Mouse (Mus musculus): Measurements from ENCODE around the gene Castor1.
"Not testable (repeated sequence)": the region's sequence is repeated elsewhere in the genome, so short reads cannot be mapped to it uniquely, and the experiment has no call there.

Gene Castor1

DNA sequence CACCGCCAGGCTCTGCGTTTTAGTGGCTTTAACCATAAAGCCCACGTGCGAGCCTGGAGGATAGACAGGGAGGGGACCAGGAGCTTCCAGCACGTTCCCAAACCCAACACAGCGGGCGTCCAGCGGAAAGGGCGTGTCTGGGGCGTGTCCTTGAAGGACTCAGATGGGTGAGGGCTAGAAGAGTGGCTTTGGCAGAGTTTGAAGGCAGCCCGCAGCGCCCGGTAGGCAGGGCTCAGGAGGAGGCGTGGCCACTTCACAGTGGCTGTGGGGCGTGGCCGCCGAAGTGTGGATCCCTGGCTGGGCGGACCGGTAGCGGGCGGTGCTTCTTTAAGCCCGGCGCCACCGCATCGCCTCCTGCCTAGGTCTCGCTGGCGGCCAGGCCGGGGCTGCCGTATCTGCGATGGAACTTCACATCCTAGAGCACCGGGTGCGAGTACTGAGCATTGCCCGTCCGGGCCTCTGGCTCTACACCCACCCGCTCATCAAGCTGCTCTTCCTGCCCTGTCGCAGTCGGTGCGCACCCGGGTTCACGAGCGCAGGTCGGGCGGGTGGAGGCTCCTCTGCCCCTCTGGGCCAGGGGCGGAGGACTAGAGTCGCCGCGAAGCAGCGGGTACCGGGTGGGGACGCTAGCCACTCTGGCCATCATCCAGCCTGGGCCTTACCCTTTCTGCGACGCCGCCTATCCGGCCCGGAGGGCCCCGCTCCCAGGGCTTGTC, at the start of gene Castor1:
Castor1 (plus strand) TSS at position 312 of the 716 bp plus-strand sequence.
- DNase-seq, result peak; percentile 81

DNA sequence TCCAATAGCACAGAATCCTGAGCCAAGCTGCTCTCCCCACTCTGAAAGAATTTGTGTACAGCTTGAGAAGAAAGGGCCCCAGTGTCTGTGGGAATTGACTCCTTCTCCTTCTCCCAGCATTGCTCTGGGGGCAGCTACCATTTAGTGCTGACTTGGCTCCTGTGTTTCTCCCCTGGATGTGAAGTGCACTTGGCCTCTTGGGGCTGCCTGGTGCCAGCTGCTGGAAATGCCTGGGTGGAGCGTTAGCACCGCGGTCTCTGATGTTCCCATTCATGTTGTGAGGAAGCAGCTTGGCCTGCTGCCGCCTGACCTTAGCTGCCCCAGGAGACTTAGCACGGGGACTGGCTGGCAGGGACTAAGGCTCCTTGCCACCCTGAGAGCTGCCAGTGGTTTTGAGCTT, 43.4 kb upstream of the Castor1 start:
- peak; percentile 72 for DNase-seq

DNA sequence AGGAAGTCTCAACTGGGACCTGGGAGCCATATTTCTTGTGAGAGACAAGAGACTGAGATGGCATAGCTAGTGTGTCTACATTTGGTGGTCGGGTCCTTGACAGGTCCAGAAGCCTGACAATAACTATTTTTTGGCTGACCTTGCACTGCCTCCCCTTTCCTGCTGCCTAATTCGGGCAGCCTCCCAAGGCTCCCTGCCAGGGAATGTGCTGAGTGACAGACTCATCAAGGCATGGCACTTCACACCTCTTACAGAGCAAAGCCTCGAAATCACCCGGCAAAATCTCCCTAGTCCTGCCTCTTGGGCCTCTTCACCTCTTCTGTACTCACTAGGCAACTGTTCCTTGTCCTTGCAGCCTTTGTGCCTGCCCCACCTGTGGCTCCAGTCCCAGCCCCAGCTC, 40.3 kb upstream of the Castor1 start:
- no peak for DNase-seq

DNA sequence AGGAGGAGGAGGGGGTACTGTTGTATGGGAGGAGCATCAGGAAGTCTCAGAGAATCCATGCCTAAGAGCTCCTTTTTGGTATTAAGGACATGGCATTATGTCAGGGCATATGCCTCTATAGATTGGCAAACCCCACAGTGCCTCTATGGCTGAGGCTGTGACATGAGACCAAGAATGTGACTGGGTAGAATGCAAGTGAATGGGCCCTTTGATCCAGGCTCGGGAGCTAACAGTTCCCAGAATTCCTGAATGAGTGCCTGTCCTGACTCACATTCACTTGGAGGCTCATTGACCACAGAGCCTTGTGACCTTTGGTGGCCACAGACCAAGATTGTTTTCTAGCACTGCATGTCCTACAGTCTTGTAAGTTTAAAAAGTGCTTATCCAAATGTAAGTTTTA, 36.0 kb upstream of the Castor1 start:
- DNase-seq, result peak; percentile 38

DNA sequence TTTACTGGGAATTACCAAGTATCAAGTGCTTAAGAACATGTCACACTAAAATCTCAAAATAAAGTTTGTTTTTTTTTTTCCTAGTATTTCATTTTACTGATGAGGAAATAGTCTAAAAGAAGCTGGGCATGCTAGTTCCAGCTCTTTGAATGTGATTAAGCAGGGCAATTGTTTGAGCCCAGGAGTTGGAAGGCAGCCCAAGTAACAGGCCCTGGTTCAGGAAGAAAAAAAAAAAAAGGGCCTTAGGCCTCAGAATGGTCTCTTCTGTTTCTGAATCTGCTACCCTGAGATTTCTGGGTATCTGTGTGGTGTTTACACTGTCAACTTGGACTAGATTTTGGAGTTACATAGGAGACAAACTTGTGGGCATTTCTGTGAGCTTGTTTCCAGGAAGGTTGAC, 34.5 kb upstream of the Castor1 start:
- no peak for DNase-seq

DNA sequence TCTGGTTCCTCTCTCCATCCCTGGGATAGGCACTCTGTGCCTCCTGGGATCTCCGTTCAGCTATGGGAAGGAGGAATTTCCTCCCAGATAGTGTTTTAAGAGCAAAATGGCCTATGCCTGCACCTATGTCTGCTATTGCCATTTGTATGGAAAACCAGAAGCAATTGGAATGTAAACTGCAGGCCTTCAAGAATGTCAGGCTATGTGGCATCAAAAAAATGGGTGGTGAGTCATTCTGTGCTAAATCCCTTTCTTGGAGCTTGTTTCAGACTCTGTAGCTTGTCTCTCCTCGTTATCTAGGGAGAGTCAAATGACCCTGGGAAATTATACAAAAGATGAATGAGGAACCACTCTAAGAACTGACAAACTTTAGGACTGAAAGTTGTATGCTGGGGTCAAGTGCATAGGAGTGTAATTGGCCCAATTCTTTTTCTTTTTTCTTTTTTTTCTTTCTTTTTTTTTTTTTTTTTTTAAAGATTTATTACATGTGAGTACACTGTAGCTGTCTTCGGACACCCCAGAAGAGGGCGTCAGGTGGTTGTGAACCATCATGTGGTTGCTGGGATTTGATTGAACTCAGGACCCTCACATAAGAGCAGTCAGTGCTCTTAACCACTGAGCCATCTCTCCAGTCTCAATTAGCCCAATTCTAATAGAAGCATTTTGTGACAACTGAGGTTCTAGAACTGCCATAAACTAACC, 33.6 kb upstream of the Castor1 start:
- no peak for DNase-seq

DNA sequence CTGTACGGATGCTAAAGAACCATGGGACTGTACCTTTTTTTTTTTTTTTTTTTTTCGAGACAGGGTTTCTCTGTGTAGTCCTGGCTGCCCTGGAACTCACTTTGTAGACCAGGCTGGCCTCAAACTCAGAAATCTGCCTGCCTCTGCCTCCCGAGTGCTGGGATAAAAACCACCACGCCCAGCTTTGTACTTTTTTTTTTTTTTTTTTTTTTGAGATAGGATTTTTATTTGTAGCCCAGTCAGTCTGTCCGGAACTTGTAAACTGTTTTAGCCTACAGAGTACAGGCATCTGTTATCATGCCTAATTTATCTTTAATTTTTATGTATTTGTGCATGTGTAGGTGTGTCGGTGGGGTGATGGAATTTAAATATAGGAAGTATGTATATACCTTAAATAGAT, 32.5 kb upstream of the Castor1 start:
- DNase-seq, result not testable (repeated sequence)

DNA sequence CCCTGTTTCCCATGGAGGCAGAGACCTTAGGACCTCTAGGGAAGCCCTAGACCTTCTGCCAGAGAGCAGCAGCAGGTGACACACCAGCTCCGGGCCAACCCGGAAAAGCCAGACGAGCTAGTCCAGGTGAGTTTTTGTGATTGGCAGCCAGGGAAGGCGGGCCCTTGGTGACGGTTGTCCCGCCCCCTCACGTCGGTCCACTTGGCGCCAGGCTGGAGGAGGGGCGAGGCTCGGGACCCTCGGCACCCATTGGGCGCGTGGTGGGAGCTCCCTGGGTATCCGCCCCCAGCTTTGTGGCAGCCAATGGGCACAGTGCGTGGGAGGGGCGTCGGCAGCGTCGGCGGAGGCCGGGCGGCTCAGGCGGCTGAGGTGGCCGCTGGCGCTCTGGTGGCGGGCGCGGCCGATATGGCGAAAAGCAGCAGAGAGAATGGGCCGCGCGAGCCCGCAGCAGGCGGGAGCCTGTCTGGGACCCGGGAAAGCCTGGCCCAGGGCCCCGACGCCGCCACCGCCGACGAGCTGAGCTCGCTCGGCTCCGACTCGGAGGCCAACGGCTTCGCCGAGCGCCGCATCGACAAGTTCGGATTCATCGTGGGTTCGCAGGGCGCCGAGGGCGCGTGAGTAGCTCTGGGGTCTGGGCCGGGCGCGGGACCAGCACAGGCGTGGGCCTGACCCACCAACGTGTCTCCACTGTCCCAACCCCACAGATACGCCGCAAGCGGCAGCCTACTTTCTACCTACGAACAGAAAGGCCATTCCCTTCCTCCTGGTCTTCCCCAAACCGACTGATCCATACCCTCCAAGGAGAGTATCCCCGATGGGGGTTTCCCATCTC, 31.3 kb upstream of the Castor1 start, which contains the start of gene Tbc1d10a:
Tbc1d10a (plus strand) TSS at position 304 of the 832 bp plus-strand sequence.
- DNase-seq, result peak; percentile 99

DNA sequence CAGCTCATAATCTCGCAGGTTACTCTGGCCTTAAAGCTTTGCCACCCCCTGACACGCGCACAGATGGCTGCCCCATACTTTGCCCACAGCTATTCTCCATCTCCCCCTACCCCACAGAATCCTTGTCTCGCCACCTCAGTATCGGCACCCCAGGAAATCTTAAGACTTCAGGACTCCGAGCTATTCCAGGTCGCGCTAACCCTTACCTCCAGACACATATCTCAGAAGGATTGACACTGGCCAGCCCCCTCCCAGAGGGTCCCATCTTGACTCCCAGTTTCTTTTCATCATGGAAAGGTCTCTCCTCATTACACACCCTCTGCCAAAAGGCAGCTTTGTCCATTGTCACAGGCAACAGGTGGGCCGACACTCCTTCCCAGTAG, 30.7 kb upstream of the Castor1 start:
- no peak for DNase-seq

DNA sequence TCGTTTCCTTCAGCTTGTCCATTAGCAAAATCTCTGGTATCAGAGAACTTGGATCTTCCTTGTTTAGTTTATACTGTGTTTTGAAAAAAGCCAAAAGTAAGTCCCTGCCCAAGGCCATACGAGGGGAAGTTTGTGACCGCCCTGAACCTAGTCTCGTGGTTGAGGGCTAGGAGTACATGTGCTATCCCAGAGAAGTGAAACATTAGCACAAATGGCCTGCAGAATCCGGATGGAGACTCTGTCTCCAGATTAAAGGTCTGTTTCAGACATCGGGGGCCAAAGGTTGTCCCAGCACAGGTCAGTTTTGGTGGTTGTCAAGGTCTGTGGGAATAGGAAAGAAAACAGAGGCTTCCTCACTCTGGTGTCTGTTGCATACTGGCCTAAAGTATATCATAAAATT, 28.8 kb upstream of the Castor1 start:
- no peak for DNase-seq

DNA sequence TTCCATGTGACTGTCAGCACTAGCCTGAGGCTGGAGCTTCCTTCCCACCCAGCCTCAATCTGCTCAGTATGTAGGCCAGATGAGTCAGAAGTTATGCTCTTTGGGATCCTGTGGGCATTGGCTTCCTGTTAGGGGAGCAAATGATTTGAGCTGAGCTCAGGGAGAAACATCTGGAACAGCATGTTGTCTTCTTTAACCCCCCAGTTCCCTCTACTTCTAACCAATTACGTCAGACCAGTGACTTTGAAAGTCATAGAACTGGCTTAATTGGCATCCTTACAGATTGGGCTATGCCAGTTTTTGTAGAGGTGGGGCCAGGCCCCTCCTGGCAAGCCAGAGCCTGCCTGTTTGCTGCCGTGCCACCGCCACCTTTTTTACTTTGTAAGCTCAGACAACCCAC, 27.3 kb upstream of the Castor1 start:
- no peak for DNase-seq

DNA sequence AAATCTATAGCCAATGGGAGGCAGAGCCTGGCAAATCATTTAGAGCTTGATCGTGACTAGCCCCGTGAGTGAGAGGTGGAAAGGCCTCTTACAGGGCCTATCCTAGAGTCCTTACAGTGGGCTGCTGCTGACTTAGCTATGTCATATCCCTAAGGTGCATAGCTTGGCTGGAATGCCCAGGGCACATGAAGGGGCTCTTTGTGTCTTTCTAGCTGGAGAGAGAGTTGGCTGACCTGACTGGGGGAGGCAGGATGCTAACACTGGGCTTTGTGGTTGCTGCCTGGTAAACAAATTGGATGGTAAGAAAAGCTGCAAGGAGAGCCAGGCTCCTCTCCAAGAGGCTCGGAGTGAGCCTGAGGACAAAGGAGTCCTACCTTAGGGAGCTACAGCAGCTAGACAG, 25.3 kb upstream of the Castor1 start:
- no peak for DNase-seq

DNA sequence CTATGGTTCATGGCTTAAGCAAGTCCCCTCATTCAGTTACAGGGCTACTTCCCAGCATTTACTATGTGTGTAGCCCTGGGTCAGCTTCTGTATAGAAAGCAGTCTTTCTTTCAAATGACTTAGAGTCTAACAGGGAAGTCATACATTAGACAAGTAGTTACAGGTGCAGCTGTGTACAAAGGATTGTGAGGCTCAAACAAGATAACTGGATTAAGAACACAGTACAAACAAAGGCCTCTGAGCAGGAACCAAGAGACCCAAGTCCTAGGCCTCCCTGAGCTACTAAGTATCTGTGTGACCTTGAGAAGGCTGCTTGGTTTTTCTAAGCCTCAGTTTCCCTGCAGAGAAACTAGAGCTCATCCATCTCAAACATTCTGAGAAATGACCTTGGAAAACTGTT, 24.6 kb upstream of the Castor1 start:
- DNase-seq, result no peak

DNA sequence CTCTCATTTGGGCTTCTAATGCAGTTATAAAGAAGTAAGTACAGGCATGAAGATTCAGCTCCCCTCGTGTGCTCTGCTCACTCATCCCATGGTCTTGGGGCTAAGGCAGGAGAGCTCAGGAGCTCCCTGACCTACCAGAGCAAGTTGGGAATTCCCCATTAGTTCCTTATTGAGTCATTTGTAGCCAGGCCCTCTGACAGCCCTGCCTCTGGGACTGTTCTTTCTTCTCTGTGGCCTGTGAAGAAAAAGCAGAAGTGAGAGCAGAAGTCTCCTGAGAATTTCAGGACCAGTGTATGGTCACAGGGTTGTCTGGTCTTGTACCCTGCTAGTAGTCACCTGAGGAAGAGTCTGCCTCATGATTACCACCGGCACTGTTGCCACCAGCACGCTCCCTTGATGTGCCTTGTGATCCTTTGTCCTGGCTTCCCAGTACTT, 22.4 kb upstream of the Castor1 start:
- peak; percentile 65 for DNase-seq

DNA sequence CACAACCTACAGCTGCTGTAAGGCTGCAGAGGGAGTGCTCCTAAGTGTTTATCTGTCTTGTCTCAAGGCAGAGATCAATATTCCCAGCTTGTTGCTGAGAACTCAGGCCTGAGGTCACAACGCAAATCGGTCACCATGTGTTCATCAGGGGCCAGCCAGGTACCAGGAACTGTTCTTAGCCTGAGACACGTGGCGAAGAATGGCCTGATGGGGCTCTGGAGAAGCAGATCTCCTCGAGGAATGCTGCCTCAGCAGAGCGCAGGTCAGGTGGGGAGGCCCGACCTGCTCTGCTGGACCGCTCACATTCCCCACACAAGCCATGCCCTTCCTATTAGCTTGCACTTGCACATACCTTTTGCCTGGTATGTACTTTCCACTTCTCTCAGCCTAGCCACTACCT, 21.4 kb upstream of the Castor1 start:
- DNase-seq, result no peak

DNA sequence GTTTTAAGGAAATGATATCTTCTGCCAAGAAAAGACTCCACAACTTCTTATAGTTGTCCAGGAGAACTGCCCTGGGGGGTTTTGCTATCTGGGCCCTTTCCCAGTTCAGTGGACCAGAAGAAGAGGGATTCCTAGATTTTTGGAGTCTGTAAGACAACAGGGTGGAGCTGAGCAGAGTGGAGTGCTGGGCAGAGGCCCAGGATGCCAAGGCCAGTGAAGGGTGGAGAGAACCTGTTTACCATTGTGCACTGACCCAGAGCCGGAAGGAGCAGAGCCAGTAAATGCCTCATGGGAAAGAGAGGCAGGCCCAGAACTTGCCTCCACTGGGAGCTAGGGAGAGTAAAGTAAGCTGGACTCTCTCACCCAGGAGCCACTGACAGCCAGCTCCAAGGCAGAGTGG, 20.3 kb upstream of the Castor1 start:
- DNase-seq, result no peak

DNA sequence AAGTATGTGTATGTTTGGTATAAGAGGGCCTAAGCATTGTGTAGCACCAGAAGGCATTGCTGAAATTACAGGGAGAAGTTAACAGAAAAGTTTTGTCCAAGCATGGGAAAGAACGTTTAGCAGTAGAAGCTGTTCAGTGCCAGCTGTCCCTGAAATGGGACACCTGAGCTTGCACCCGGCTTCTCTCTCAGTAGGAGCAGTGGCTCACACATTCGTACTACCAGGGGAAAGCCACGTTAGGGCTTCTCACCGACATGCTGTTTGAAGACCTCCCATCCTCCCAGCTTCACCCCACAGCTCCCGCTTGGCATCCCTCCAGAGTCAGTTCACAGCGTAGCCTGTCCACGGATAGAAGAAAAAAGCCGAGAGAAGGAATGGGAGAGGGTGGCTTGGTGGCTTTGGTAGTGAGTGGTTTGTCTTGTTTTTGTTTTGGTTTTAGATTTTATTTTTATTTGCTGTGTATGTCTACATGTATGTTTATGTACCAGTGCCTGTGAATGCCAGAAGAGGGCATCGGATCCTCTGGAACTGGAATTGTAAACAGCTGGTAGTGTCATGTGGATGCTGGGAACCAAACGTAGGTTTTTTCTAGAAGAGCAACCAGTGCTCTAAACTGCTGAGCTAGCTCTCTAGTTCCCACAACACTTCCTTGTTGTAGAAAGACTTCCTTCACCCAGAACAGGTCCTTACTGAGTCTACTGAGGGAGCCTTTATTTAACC, 15.9 kb upstream of the Castor1 start:
- DNase-seq, result peak; percentile 50

DNA sequence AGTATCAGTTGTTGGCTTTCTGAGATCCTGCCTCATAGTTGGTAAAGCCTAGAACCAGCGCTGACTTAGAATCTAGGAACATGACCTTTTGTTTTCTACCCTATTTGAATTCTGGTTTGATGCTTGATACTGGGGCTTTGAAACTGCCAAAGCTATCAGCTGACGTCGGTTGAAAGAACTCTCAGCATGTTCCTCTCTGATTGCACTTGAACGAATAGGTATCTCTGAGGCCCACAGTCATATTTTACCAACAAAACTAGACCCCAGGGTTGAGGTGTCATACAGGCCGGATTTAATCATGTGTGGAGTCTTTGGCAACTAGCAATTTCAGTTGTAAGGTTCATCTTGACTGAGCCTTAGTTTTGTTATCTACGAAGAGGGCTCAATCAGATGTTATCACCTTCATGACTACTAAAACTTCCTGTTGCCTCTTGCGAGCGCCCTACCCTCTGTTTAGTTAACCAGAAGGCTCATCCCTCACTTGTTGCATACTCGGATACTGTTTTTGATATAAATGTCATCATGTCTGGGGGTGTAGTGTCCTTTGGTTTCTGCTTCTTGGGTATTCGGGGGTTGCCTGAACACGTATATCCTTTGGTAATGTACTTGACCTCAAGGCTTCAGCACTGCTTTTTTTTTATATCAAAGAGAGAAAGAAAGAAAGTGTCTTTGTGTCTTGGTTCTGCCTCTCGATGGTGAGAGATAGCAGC, 14.9 kb upstream of the Castor1 start:
- DNase-seq, result no peak

DNA sequence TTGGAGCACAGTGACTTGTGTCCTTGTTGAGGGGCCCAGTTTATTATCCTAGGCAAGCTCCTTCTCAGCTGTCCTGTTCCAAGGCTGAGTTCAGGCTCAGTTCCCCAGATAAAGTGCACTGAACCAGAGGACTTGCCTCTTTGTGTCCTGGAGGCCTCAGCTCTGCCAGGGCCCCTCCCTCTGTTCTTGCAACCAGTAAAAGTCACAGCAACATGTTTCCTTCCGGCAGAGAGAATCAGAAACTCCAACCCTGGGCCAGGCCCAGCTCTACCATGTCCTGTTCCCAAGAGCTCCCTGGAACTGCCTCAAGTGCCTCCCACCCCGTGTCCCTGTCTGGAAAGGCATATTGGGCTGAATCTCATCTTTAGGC, 14.3 kb upstream of the Castor1 start:
- DNase-seq, result no peak

DNA sequence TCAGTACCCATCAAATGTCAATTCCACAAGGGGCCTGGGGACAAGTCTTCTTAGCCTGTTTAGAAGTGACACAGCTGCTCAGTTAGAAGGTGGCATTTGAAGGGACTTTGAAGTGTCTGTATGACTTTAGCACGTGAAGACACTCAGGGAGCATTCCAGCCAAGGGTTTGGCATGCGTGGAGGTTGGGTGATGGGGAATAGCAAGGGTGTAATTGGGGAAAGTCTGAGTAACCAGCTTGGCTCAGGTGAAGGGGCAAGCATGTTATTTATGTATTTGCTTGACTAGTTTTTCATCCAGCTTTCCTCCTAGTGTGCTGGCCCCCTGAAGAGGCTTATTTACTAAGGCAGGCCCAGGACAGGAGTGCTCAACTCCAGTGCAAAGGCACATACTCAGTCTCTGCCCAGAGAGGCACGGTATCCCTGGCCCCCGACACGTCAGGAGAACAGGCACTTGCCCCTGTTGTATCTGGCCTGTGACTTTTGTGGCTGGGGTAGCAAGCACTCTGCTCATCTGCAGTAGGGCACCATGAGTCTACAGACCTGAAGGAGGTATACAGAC, 12.8 kb upstream of the Castor1 start:
- DNase-seq, result no peak

DNA sequence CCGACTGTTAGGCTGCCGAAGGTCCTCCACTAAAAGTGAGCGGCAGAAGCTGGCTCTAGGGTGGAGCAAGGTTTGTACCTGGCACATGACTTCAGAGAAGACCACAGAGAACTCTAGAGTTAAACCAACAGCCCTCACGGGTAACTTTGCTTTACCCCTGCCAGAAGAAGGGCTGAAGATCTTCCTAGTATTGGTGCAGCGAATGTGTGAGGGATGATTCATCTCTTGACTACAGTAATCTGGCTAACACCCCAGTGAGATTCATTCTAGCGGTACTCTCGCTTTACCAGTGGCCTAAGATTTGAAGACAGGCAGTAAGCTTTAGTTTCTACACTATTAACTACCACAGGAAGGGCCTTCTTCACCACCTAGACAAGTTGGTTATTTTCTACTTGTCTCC, 12.1 kb upstream of the Castor1 start:
- no peak for DNase-seq

DNA sequence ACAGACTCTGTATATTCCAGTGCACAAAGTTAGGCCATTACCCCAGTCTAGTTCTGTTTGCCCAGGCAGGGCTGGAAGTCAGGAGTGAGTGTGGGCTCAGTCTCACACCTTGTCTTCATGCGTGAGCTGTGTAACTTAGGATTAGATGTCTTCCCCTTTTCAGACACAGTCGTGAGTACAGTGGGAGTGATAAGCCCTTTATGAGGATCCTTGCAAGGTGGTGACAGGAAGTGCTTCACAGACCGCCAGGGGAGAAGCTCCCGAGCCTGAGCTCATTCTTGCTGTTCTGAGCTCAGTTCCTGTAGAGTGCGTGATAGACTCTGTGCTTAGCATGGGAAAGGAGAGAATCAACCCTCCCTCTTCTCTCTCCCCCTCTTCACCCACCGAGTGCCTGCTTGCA, 11.5 kb upstream of the Castor1 start:
- DNase-seq, result no peak

Measured in layer of hippocampus, adult 9-11 months (tissue).